In the genomic region with DNA sequence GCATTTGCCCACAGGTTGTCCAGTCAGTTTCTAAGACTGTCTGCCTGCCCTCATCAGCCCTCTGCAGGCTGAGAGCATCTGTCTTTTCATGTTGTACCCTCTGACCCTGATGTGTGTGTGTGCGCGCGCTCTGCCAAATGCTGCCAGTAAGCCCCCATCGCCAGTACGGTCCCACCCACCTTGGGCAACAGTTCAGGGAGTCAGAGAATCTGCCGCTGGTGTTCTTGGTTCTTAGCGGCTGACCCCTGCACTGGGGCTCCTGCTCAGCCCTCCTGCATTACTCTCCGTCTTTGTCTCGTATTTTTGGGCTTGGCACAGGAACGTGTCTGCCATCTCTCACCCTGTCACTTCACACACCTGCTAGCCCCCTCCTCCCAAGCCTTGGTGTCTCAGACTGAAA, we compare ENCODE assay signal across 16 mouse cellular contexts. TPM values are rescaled to one million over a fixed set of nuclear protein-coding genes. Genes with fewer than 3 reads are reported as not detected.
A peak's percentile ranks its signal among the peaks of the same experiment; 100 is the strongest.
DNase-seq lines count a peak whose midpoint lies in the region; ATAC-seq and TF ChIP-seq lines count a peak whose summit lies in the region.
"Had no signal": no experiment of that assay in that cellular context is flagged by ENCODE, and none has a peak within 500 bp of the region (broad histone marks: within the 10 kb centered on the region; RNA-seq: fewer than 3 reads in every experiment).

No protein-coding gene starts in this region.

- H3K4me1 ChIP-seq in heart, embryonic 10.5 days: peaks cover 61% of the 10 kb centered on the region
- H3K4me1 ChIP-seq in G1E (ENCODE audit: insufficient read depth, low read depth, low read length): peaks cover 85% of the 10 kb centered on the region
- peaks cover 80% of the 10 kb centered on the region for H3K4me1 ChIP-seq in liver, embryonic 11.5 days (replicated peaks; ENCODE audit: control insufficient read depth, insufficient read depth, low read length)

- peak overlapping the region; percentile 91 for H3K4me2 ChIP-seq in liver, embryonic 11.5 days
- H3K4me2 ChIP-seq: embryonic facial prominence, embryonic 15.5 days; hindbrain, embryonic 15.5 days; limb, embryonic 15.5 days; midbrain, embryonic 12.5 days had no signal

- 59% methylated on average over 10 of the region's 10 CpGs for WGBS in heart, embryonic 10.5 days
- 40% methylated on average over 10 of the region's 10 CpGs for WGBS in liver, embryonic 11.5 days

- no peak for DNase-seq in heart, embryonic 10.5 days (ENCODE audit: low spot score)
- DNase-seq in heart, adult 9 months (ENCODE audit: low spot score in 2 of 2): no peak
- DNase-seq in left cerebral cortex, postnatal 4 days: peak; percentile 23
- no peak for DNase-seq in left cerebral cortex, adult 2 months (ENCODE audit: extremely low spot score in 1 of 2, low spot score in 2 of 2)
- DNase-seq in G1E (ENCODE audit: low spot score): no peak
- DNase-seq in liver, embryonic 11.5 days (ENCODE audit: low spot score): no peak
- no peak for DNase-seq in frontal cortex, postnatal 14 days (ENCODE audit: low spot score in 2 of 2)
- DNase-seq in adrenal gland, postnatal 25 days: no peak
- DNase-seq: adrenal gland, adult 2 months; cerebellum, postnatal 25 days; heart, adult 2 months; kidney, postnatal 4 days had no signal

- no peak for ATAC-seq in G1E (ENCODE audit: extremely low read depth, insufficient number of reproducible peaks, low FRiP score, poor library complexity, severe bottlenecking)
- ATAC-seq in liver, embryonic 11.5 days (replicated peaks; ENCODE audit: low FRiP score): no peak

- TF ChIP-seq CTCF in left cerebral cortex, adult 2 months (IDR thresholded peaks at IDR 0.05): no peak
- TF ChIP-seq CTCF in G1E (IDR thresholded peaks at IDR 0.05; ENCODE audit: low read depth, low read length): no peak

- no peaks in the 10 kb centered on the region for H3K36me3 ChIP-seq in heart, embryonic 10.5 days
- H3K36me3 ChIP-seq in G1E (replicated peaks): peaks cover 58% of the 10 kb centered on the region
- no peaks in the 10 kb centered on the region; the same call in 1 of the 2 replicates for H3K36me3 ChIP-seq in liver, embryonic 11.5 days (ENCODE audit: control insufficient read depth, insufficient read depth, low read length)
- H3K36me3 ChIP-seq: embryonic facial prominence, embryonic 15.5 days; hindbrain, embryonic 15.5 days; limb, embryonic 15.5 days; midbrain, embryonic 12.5 days had no signal

- H3K27me3 ChIP-seq in heart, embryonic 10.5 days (ENCODE audit: insufficient read depth, poor library complexity, severe bottlenecking): no peaks in the 10 kb centered on the region
- H3K27me3 ChIP-seq in G1E (ENCODE audit: insufficient read depth, low read length): no peaks in the 10 kb centered on the region
- H3K27me3 ChIP-seq in liver, embryonic 11.5 days (replicated peaks; ENCODE audit: control insufficient read depth, insufficient read depth, low read length): no peaks in the 10 kb centered on the region
- H3K27me3 ChIP-seq: embryonic facial prominence, embryonic 15.5 days; hindbrain, embryonic 15.5 days; limb, embryonic 15.5 days; midbrain, embryonic 12.5 days had no signal

- peak overlapping the region; percentile 74 for H3K27ac ChIP-seq in heart, embryonic 10.5 days
- no peak overlapping the region for H3K27ac ChIP-seq in left cerebral cortex, adult 2 months
- H3K27ac ChIP-seq in liver, embryonic 11.5 days (ENCODE audit: low read depth, low read length): peak overlapping the region; percentile 98
- H3K27ac ChIP-seq: embryonic facial prominence, embryonic 15.5 days; heart, adult 2 months; hindbrain, embryonic 15.5 days; limb, embryonic 15.5 days; midbrain, embryonic 12.5 days had no signal

- intact Hi-C loops in left cerebral cortex, postnatal 4 days (cut with DNase I): no loop called here
- intact Hi-C loops in left cerebral cortex, adult 2 months (cut with DNase I): no loop called here

- peak overlapping the region; percentile 60 for H3K9ac ChIP-seq in liver, embryonic 11.5 days (ENCODE audit: low read depth, low read length)
- H3K9ac ChIP-seq: embryonic facial prominence, embryonic 15.5 days; hindbrain, embryonic 15.5 days; limb, embryonic 15.5 days; midbrain, embryonic 12.5 days had no signal

- H3K9me3 ChIP-seq in heart, embryonic 10.5 days: no peaks in the 10 kb centered on the region
- H3K9me3 ChIP-seq in G1E (replicated peaks): no peaks in the 10 kb centered on the region
- no peaks in the 10 kb centered on the region for H3K9me3 ChIP-seq in liver, embryonic 11.5 days (ENCODE audit: control insufficient read depth, low read length)
- H3K9me3 ChIP-seq: embryonic facial prominence, embryonic 15.5 days; hindbrain, embryonic 15.5 days; limb, embryonic 15.5 days; midbrain, embryonic 12.5 days had no signal

- H3K4me3 ChIP-seq in heart, embryonic 10.5 days: no peak overlapping the region
- no peak overlapping the region for H3K4me3 ChIP-seq in left cerebral cortex, adult 2 months
- H3K4me3 ChIP-seq in G1E (ENCODE audit: low read depth, low read length): peak overlapping the region; percentile 67; the same call in 1 of the 2 replicates
- H3K4me3 ChIP-seq in liver, embryonic 11.5 days (ENCODE audit: low read depth, low read length): peak overlapping the region; percentile 40
- H3K4me3 ChIP-seq: embryonic facial prominence, embryonic 15.5 days; heart, adult 2 months; hindbrain, embryonic 15.5 days; limb, embryonic 15.5 days; midbrain, embryonic 12.5 days had no signal

RNA-seq across cellular contexts. Expression of a gene that starts 17.1 kb away (rescaled TPM):
- 12.2 and 18.6 TPM in 2 replicates for polyA plus RNA-seq in heart, embryonic 10.5 days (2016; fragmentation: Nextera tagmentation; extraction: Ambion mirVana)
- total RNA-seq in left cerebral cortex, postnatal 4 days (2021): 10 to 100 TPM; 80.6 to 85.3 TPM
- total RNA-seq in left cerebral cortex, adult 2 months (2021): 10 to 100 TPM; 52.5 to 54.7 TPM
- total RNA-seq in G1E (2014; fragmentation: Nextera tagmentation) (213 and 225 TPM in 2 replicates), G1E (2017) (126 and 139 TPM in 2 replicates)
- polyA plus RNA-seq in G1E (2012): 57.5 and 58.4 TPM in 2 replicates
- polyA plus RNA-seq in liver, embryonic 11.5 days (2014; fragmentation: Nextera tagmentation; extraction: Ambion mirVana): 69.3 and 73.6 TPM in 2 replicates
- 35.0 and 51.8 TPM in 2 replicates for total RNA-seq in adrenal gland, postnatal 25 days (2021)

RNA-seq across cellular contexts. Expression of a gene that starts 21.1 kb away (rescaled TPM):
- polyA plus RNA-seq in heart, embryonic 10.5 days (2016; fragmentation: Nextera tagmentation; extraction: Ambion mirVana): 54.8 and 76.3 TPM in 2 replicates
- 10 to 100 TPM; 81.4 to 81.6 TPM for total RNA-seq in left cerebral cortex, postnatal 4 days (2021)
- total RNA-seq in left cerebral cortex, adult 2 months (2021): 100 to 1,000 TPM; 117 to 141 TPM
- total RNA-seq in G1E (2014; fragmentation: Nextera tagmentation) (27.3 and 36.3 TPM in 2 replicates), G1E (2017) (83.3 and 92.8 TPM in 2 replicates)
- 56.2 and 61.0 TPM in 2 replicates for polyA plus RNA-seq in G1E (2012)
- 37.8 and 41.9 TPM in 2 replicates for polyA plus RNA-seq in liver, embryonic 11.5 days (2014; fragmentation: Nextera tagmentation; extraction: Ambion mirVana)
- total RNA-seq in adrenal gland, postnatal 25 days (2021): 119 and 125 TPM in 2 replicates

Comparison
In these comparisons a context has a peak if more than half of its experiments do, and no peak if none do; other contexts are left out.
1. H3K4me3 ChIP-seq: peak in G1E (single experiment) and liver, embryonic 11.5 days (single experiment); none in heart, embryonic 10.5 days (single experiment) and left cerebral cortex, adult 2 months (single experiment).